Mouse (Mus musculus) cerebellum, adult 18-20 months (tissue): ENCODE measurements at regions not wholly inside any gene's neighbourhood (a gene's known extent, or its start where the extent isn't known, plus 50 kb on each side); places are given as distances from the start of the nearest gene placed in this dataset.
"Not testable (repeated sequence)": the region's sequence is repeated elsewhere in the genome, so short reads cannot be mapped to it uniquely, and the experiment has no call there.

Source experiments
- DNase-seq, 2 experiments: peaks; one replicate each; pipeline ENCODE4 v3.0.0; 2021

DNA sequence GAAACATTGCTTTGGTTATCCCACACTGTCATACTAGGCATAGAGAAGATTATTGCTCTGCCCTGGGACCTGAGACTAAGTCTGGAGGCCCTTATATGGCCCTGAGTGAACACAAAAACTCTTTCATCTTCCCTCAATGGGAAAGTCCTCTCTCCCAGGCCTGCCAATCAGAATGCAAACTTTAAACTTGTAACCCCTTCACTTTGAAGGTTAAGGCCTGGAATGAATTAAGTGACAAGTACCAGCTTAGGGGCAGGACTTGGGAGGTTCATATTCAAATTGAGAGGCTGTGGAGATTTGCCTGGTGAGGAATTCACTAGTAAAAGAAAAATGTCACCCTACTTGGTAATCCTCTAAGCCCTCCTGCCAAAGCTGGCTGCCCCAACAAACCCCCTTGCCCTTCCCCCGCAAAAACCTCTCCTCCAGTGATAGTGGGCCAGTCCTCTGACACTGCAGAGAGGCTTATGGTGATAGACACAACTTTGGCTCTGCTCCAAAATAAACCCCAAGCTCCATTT, 120.4 kb upstream of the Thpo start:
- DNase-seq: no peak

- no peak for DNase-seq
These were observed 103.8 kb upstream of the Thpo start for GRCm38 (mm10) chr16:20838151-20838550.

DNA sequence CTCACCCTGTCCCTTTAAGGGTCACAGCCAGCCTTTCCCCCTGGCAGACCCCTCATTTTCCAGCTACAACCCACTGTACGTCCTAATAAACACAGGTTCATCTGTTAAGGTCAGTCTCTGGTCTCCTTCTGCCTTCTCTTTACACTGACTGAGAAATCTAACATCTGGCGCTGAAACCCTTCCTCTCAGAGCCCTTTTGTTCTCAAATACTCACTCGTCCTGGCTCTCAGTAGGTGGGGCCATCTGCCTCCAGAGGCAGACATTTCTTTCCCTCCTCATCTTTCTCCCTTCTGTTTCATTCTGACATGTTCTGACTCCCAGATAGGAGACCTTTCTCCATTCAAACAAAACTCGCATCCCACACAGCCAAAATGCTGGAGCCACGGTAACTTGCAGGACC, 102.6 kb upstream of the Thpo start:
- DNase-seq: no peak

- not testable (repeated sequence) for DNase-seq
These were observed 99.5 kb upstream of the Thpo start for GRCm38 (mm10) chr16:20833838-20834237.

DNA sequence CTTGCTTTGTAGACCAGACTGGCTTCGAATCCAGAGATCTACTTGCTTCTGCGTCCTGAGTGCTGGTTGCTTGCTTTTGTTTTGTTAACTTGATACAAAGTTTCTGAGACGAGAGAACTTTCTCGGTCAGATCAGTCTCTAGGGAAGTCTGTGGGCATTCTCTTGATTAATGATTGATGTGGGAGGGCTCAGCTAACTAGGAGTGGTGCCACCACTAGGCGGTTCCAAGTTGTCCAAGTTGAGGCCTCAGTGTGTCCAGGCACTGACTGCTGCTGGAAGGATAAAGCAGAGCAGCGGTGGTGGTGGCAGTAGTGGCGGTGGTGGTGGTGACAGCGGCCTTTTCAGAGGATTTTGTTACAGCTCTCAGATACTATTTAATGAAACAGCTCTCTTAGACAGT, 99.0 kb upstream of the Thpo start:
- no peak for DNase-seq

DNA sequence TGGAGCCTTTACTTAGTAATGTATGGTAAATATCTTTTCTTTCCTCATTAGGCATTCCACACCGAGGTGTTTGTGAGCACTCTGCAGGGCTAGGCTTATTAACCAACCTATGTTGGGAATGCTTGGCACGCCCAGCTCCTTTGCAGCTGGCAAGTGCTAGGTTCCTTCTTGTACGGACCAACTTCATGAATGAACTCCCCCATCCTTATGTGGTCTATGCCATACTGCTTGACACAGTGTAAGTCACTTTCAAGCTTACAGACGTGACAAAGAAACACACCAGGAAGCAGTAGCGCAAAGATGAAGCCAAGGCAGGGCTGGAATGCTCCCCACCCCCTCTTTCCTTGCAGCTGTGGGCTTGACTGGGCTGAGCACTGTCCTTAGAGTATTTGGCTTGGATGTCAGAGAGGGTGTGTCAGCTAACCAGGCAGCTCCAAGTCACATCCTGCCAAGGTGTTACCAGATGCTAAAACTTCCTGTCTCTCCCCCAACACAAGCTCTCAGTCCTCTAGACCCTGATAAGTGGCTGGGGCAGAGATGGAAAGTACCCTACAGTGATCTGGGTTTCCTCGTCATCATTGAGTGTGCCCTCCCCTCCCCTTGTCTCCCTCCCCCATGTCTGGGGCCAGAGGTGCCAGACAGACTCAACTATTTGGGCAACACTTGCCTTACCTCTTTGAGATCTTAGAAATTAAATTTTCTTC, 95.6 kb upstream of the Thpo start:
- no peak for DNase-seq

- DNase-seq: no peak
These were observed 94.9 kb upstream of the Thpo start for GRCm38 (mm10) chr16:20828996-20829731.

DNA sequence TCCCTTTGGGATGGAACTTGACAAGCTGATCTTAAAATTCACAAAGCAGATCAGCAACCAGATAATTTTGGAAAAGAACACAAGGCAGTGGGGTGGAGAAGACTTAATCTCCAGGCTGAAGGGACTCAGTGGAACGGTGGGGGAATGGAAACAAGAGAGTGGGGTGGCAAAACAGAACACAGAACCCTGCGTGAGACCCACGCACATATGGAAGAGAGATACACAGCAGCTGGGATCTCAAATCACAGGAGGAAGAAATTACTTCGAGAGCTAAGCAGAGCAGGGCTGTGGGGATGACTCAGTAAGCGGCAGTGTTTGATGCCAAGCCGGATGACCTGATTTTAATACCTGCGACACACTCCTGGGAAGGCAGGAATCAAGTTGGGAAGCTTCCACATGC, 89.9 kb upstream of the Thpo start:
- DNase-seq: peak; percentile 49 to 66

GRCm38 (mm10) chr16:20820939-20821338, 86.6 kb upstream of the Thpo start:
- DNase-seq: no peak

DNA sequence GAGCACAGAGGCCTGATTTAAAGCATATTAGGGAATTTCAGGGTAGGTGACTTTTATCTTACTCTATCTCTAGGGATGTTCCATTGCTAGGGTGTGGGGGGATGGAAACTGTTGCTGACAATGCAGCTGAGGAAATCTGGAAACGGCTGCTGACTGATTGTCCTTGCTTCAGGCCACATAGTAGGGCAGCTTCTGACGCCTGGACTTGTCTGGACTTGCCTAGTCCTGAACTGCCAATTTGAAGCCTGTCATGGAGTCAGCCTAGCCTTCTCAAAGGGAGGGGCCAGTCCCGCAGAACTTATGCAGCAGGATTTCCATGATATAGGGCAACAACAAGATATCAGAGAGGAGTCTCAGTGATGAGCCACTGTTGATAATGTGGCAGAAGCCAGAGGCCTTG, 85.3 kb upstream of the Thpo start:
- no peak for DNase-seq

- no peak for DNase-seq
These were observed 84.4 kb upstream of the Thpo start for GRCm38 (mm10) chr16:20818711-20819189.

DNA sequence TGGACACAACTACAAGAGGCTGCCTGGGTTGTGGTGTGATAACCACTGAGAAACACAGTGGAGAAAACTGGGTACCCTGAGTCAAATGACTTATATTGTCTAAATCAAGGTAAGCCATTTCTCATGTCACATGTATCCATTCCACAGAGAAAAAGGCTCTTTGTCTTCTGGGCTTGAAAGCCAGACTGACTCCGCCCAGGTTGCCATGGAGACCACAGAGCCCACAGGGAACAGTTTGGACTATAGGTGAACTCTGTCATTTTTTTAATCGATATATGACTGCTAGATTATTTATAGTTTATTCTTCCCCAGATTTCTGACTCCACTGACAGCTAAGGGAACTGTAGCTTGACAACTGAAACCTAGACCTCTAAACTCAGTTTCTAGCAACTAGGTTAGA, 80.7 kb upstream of the Thpo start:
- no peak for DNase-seq

GRCm38 (mm10) chr16:20814240-20814639, 79.9 kb upstream of the Thpo start:
- no peak for DNase-seq

DNA sequence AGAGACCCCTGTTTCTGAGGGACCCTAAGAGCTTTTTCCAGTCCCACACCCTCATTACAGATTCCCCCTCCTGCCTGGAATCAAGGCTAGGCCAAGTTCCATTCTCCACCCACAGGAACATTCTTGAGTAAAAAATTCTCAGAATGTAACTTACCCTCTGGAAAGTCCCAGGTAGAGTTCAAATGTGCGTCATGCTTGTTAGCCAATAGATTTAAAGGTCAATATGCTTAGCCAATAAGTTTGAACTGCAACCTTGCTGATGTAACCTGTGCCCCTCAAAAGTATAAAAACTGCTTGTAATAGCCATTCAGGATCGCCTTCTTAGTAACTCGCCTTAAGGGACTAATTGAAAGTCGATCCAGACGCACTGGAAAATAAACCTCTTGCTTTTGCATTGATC, 77.7 kb upstream of the Thpo start:
- DNase-seq: not testable (repeated sequence)

DNA sequence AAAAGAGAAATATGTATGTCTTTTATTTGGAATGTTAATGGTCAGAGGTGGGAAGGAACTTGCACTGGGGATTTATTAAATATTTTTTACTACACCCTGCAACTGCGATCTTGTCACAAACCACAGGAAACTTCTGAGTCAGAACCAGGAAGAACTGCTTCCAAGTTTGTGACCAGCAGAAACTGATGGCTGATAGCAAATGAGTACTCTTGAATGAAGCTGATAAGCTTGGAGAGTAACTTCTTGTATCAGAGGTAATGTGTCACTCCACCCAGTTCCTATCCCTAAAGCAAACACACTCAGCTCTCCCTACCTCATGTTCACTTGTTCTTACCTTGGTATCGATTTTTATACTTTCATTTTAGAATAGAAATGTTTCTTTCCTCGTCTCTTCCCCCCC, 76.0 kb upstream of the Thpo start:
- DNase-seq: no peak

DNA sequence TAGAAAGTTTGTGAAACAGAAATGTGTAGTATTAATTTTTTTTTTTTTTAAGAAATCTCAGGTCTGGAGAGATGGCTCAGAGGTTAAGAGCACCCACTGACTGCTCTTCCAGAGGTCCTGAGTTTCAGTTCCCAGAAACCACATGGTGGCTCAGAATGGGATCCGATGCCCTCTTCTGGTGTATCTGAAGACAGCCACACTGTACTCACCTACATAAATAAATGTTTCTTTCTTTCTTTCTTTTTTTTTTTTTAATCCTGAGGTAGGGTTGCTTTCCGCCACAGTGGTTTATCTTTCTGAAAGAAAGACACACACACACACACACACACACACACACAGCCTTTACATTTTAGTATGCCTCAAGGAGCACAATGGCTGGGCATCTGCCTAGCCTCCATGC, 74.0 kb upstream of the Thpo start:
- no peak for DNase-seq

DNA sequence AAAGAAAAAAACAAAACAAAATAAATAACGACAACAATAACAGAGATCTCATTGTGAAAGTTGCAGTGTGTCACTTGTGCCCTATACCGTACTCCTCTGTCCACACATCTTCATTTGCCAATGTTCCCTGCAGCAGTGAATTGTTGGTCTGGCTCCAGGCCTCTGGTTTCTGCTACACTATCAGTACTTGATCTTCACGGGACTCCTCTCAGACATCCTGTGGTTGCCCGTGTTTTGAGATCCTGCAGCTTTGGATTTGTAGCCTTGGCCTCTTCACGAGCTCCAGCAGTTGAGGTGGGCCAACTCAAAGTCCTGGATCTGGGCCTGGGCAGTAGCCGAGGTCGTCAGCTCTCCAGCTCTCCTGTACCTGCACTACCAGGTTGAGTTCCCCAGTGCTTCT, 72.4 kb upstream of the Thpo start:
- no peak for DNase-seq

DNA sequence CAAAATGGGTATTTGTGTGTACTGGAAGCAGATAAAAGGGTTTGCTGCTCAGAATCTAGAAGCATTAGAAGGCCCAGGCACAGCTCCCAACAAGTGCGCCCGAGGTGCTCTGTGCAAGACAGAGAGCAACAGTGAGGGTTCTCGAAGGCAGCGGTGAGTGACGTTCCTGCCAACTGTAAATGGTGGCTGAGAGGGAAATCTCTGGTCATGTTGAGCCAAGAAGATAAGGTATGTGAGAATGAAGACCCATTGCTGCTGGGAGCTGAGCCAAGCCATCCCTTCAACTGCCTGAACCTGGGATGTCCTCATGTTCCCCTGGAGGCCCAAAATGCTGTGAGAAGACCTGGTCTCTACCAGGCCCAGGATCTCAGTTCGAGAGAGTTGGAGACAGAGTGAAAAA, 71.5 kb upstream of the Thpo start:
- no peak for DNase-seq

DNA sequence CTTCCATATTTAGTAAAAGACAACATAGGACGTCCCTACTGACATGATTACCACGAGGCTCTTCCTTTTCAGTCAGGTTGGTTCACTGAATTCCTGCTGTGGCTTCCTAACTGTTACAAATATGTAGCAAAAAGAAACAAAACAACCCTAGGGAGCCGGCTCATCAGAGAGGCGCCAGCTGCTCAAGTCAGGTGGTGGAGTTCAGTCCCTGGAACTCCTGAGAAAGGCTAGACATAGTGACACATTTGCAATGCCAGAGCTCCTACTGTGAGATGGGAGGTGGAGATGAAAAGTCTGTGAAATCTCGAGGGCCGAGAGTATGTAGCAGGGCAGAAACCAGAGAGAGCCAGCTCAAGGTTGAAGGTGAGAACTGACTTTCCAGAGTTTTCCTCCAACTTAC, 70.8 kb upstream of the Thpo start:
- peak; percentile 18 to 26 for DNase-seq

GRCm38 (mm10) chr16:20804601-20805017, 70.3 kb upstream of the Thpo start:
- DNase-seq: peak; percentile 87 to 89

GRCm38 (mm10) chr16:20803278-20803930, 69.1 kb upstream of the Thpo start:
- DNase-seq: no peak

- no peak for DNase-seq
These were observed 68.4 kb upstream of the Thpo start for GRCm38 (mm10) chr16:20802724-20803123.

GRCm38 (mm10) chr16:20800038-20800437, 65.7 kb upstream of the Thpo start:
- no peak for DNase-seq

GRCm38 (mm10) chr16:20798115-20798514, 63.8 kb upstream of the Thpo start:
- DNase-seq: no peak
